Mouse (Mus musculus): Measurements from ENCODE around the gene Lamb3. TPM values are rescaled to one million over a fixed set of nuclear protein-coding genes. Genes with fewer than 3 reads are reported as not detected.

Lamb3 gene
- total RNA-seq (2023) = 1 to 10 TPM in 1 of 2 experiments, under 1 TPM in 1; 0.94 to 2.8 TPM

GRCm38 (mm10) chr1:193207503-193207902 lies at the start of gene Lamb3:
Gene Lamb3 (plus strand): TSS chr1:193207699.

GRCm38 (mm10) chr1:193167746-193168145 lies 39.8 kb upstream of the Lamb3 start, which contains the start of gene A130010J15Rik:
Gene A130010J15Rik (plus strand): TSS chr1:193168046.

GRCm38 (mm10) chr1:193201383-193201778 lies 6.1 kb upstream of the Lamb3 start, which contains the start of gene Traf3ip3:
Gene Traf3ip3 (minus strand): TSS chr1:193201703.

GRCm38 (mm10) chr1:193263955-193264598 lies 56.6 kb downstream of the Lamb3 start, which contains the start of gene Hsd11b1:
Gene Hsd11b1 (minus strand): TSS chr1:193264075.

GRCm38 (mm10) chr1:193272916-193273601 lies 65.6 kb downstream of the Lamb3 start, which contains the start of gene G0s2:
Gene G0s2 (minus strand): TSS chr1:193273217.

GRCm38 (mm10) chr1:193370096-193370495 lies 162.6 kb downstream of the Lamb3 start, which contains the start of gene Camk1g:
Gene Camk1g (minus strand): TSS chr1:193370298.

Other genes starting within 250 kb of the Lamb3 start
- gene Syt14, start 171.9 kb upstream of the Lamb3 start, total RNA-seq (2023) = not detected
- 10 to 100 TPM; 20.3 to 27.4 TPM for gene Diexf, start 77.4 kb upstream of the Lamb3 start, total RNA-seq (2023)
- under 1 TPM; 0.12 to 0.45 TPM for gene Irf6, start 54.6 kb upstream of the Lamb3 start, total RNA-seq (2023)
- 1 to 10 TPM; 2.0 to 2.9 TPM for gene A130010J15Rik, start 39.7 kb upstream of the Lamb3 start, total RNA-seq (2023)
- 100 to 1,000 TPM; 132 to 158 TPM for gene Traf3ip3, start 6.0 kb upstream of the Lamb3 start, total RNA-seq (2023)
- gene Hsd11b1, start 56.4 kb downstream of the Lamb3 start, total RNA-seq (2023) = 10 to 100 TPM; 27.0 to 27.2 TPM
- 1 to 10 TPM; 7.2 to 8.6 TPM for gene G0s2, start 65.5 kb downstream of the Lamb3 start, total RNA-seq (2023)
- gene Camk1g, start 162.6 kb downstream of the Lamb3 start, total RNA-seq (2023) = not detected